Mouse (Mus musculus) T-helper 2 cell (primary cell): ENCODE measurements at regions not wholly inside any gene's neighbourhood (a gene's known extent, or its start where the extent isn't known, plus 50 kb on each side); places are given as distances from the start of the nearest gene placed in this dataset.

Experiments used
- in situ Hi-C: fragments of 300-600 bp; cut with MboI, MseI; formaldehyde crosslinking; loops from one replicate; pipeline ENCODE4 v1.15.1; 2025; ENCODE audit warnings: high pct_unique_total_duplicates

- in situ Hi-C loops: no loop called here
These were observed 86.0 kb upstream of the Ank start for GRCm38 (mm10) chr15:27380436-27380945.

- in situ Hi-C loops: no loop called here
These were observed 84.9 kb upstream of the Ank start for GRCm38 (mm10) chr15:27381565-27381964.

GRCm38 (mm10) chr15:27390567-27390966 lies 75.9 kb upstream of the Ank start:
- in situ Hi-C loops: no loop called here

GRCm38 (mm10) chr15:27405721-27406161 lies 60.7 kb upstream of the Ank start:
- in situ Hi-C loops: loop anchor here (25.0 kb wide), 1 partner anchor 1257 kb away; no protein-coding TSS in a partner anchor

GRCm38 (mm10) chr15:27409856-27410255 lies 56.6 kb upstream of the Ank start:
- in situ Hi-C loops: loop anchor here (25.0 kb wide), 1 partner anchor 1252 kb away; no protein-coding TSS in a partner anchor

- in situ Hi-C loops: loop anchor here (25.0 kb wide), 1 partner anchor 1250 kb away; no protein-coding TSS in a partner anchor
These were observed 54.2 kb upstream of the Ank start for GRCm38 (mm10) chr15:27412304-27412703.

- in situ Hi-C loops: loop anchor here (25.0 kb wide), 1 partner anchor 1250 kb away; no protein-coding TSS in a partner anchor
These were observed 53.7 kb upstream of the Ank start for GRCm38 (mm10) chr15:27412761-27413160.

- in situ Hi-C loops: loop anchor here (25.0 kb wide), 1 partner anchor 1249 kb away; no protein-coding TSS in a partner anchor
These were observed 53.0 kb upstream of the Ank start for GRCm38 (mm10) chr15:27413486-27413885.

- in situ Hi-C loops: loop anchor here (5.0 to 25.0 kb wide), 2 partner anchors 83 to 1247 kb away; no protein-coding TSS in a partner anchor
These were observed 51.7 kb upstream of the Ank start for GRCm38 (mm10) chr15:27414819-27415218.
